Mouse (Mus musculus) liver, postnatal 0 days (tissue): Measurements from ENCODE around the gene Tex21.

Experiments
- CTCF ChIP-seq: sonication (generic); IDR thresholded peaks from 2 replicates; pipeline ENCODE4 v1.5.1; 2016; ENCODE audit warnings: antibody characterized with exemption, low read depth
- EP300 ChIP-seq: IDR thresholded peaks from 2 replicates; pipeline ENCODE4 v1.6.1; 2016; ENCODE audit warnings: antibody characterized with exemption, low read depth, mild to moderate bottlenecking

- TF ChIP-seq CTCF (no peak), EP300 (no peak)
These were observed 14.1 kb upstream of the Tex21 start for GRCm38 (mm10) chr12:76260673-76261072.
